ENCODE assay signal across 8 mouse cellular contexts in genomic region chr3:96245003-96245886, GRCm38 (mm10). TPM values are rescaled to one million over a fixed set of nuclear protein-coding genes. Genes with fewer than 3 reads are reported as not detected.
DNase-seq lines count a peak whose midpoint lies in the region; ATAC-seq and TF ChIP-seq lines count a peak whose summit lies in the region.
"Not testable (repeated sequence)": the region's sequence is repeated elsewhere in the genome, so short reads cannot be mapped to it uniquely, and the experiment has no call there.

Hist2h2aa1 (plus strand) TSS chr3:96245497.

- DNase-seq in G1E (ENCODE audit: low spot score), result not testable (repeated sequence)
- peak; percentile 92 for DNase-seq in cerebellum, adult 9-10 months
- DNase-seq in frontal cortex, postnatal 10 days (ENCODE audit: low spot score in 2 of 2), result peak; percentile 83 to 85
- peak; percentile 75 for DNase-seq in hindbrain, embryonic 11.5 days (ENCODE audit: low spot score)
- DNase-seq in layer of hippocampus, postnatal 10 days (ENCODE audit: low spot score in 2 of 2), result peak; percentile 82 to 87
- peak; percentile 85 for DNase-seq in lung, postnatal 0 days (ENCODE audit: low spot score)
- DNase-seq in ovary, postnatal 10 days (ENCODE audit: low spot score), result peak; percentile 79
- peak; percentile 78 to 82 for DNase-seq in thymus, postnatal 10 days (ENCODE audit: low spot score in 2 of 2)

- H3K36me3 ChIP-seq in G1E (replicated peaks); hindbrain, embryonic 11.5 days (ENCODE audit: control insufficient read depth, insufficient read depth, low read length); lung, postnatal 0 days (ENCODE audit: insufficient read depth, low read length): not testable (repeated sequence)

- ATAC-seq in G1E (ENCODE audit: extremely low read depth, insufficient number of reproducible peaks, low FRiP score, poor library complexity, severe bottlenecking), result peak; percentile 66
- ATAC-seq in hindbrain, embryonic 11.5 days (ENCODE audit: low FRiP score), result peak; percentile 85
- ATAC-seq in lung, postnatal 0 days, result peak; percentile 85

- peaks cover 35% of the 10 kb centered on the region for H3K4me1 ChIP-seq in G1E (ENCODE audit: insufficient read depth, low read depth, low read length)
- H3K4me1 ChIP-seq in hindbrain, embryonic 11.5 days (replicated peaks; ENCODE audit: control insufficient read depth, insufficient read depth, low read length), result not testable (repeated sequence)
- H3K4me1 ChIP-seq in lung, postnatal 0 days (ENCODE audit: insufficient read depth, low read depth, low read length), result peaks cover 14% of the 10 kb centered on the region

- H3K4me2 ChIP-seq in hindbrain, embryonic 11.5 days (replicated peaks; ENCODE audit: low read depth, low read length), result peak within 1 kb of the TSS; percentile 57
- H3K4me2 ChIP-seq in lung, postnatal 0 days (replicated peaks; ENCODE audit: low read depth, low read length), result peak within 1 kb of the TSS; percentile 55

- peak within 1 kb of the TSS; percentile 96 for H3K27ac ChIP-seq in hindbrain, embryonic 11.5 days (ENCODE audit: low read depth, low read length)
- H3K27ac ChIP-seq in lung, postnatal 0 days (ENCODE audit: low read length), result peak within 1 kb of the TSS; percentile 90

- H3K9ac ChIP-seq in hindbrain, embryonic 11.5 days (ENCODE audit: low read depth, low read length), result peak within 1 kb of the TSS; percentile 79
- peak within 1 kb of the TSS; percentile 37 for H3K9ac ChIP-seq in lung, postnatal 0 days (replicated peaks; ENCODE audit: low read depth)

- WGBS in hindbrain, embryonic 11.5 days, result 0% methylated on average over 20 of the region's 88 CpGs
- 0% methylated on average over 15 of the region's 88 CpGs for WGBS in lung, postnatal 0 days

- peak within 1 kb of the TSS; percentile 70 for H3K4me3 ChIP-seq in G1E (ENCODE audit: low read depth, low read length)
- H3K4me3 ChIP-seq in hindbrain, embryonic 11.5 days (ENCODE audit: low read depth, low read length), result peak within 1 kb of the TSS; percentile 46
- H3K4me3 ChIP-seq in lung, postnatal 0 days (ENCODE audit: low read depth, low read length), result peak within 1 kb of the TSS; percentile 28

- not testable (repeated sequence) for TF ChIP-seq EP300 in lung, postnatal 0 days (IDR thresholded peaks at IDR 0.05)

- not testable (repeated sequence) for H3K9me3 ChIP-seq in G1E (replicated peaks); hindbrain, embryonic 11.5 days (ENCODE audit: control insufficient read depth, low read length); lung, postnatal 0 days (ENCODE audit: low read length)

- not testable (repeated sequence) for H3K27me3 ChIP-seq in G1E (ENCODE audit: insufficient read depth, low read length); hindbrain, embryonic 11.5 days (ENCODE audit: control insufficient read depth, insufficient read depth, low read length); lung, postnatal 0 days (replicated peaks; ENCODE audit: insufficient read depth, low read length)

- not testable (repeated sequence) for TF ChIP-seq CTCF in G1E (IDR thresholded peaks at IDR 0.05; ENCODE audit: low read depth, low read length); lung, postnatal 0 days (IDR thresholded peaks at IDR 0.05)

RNA-seq across cellular contexts. Expression of gene Hist2h2aa1, which starts in this region (rescaled TPM):
- 124 and 563 TPM in 2 replicates for total RNA-seq in G1E (2014; fragmentation: Nextera tagmentation)
- total RNA-seq in G1E (2017), result 3,915 and 5,191 TPM in 2 replicates
- polyA plus RNA-seq in G1E (2012), result 0.79 and 7.3 TPM in 2 replicates
- polyA plus RNA-seq in hindbrain, embryonic 11.5 days (2014; fragmentation: Nextera tagmentation; extraction: Ambion mirVana), result 11.8 and 14.6 TPM in 2 replicates
- total RNA-seq in layer of hippocampus, postnatal 10 days (2021), result 10 to 100 TPM in 1 of 2 experiments, 1 to 10 TPM in 1; 6.0 to 16.1 TPM
- polyA plus RNA-seq in lung, postnatal 0 days (2015; fragmentation: Nextera tagmentation; extraction: Ambion mirVana), result 56.2 and 60.0 TPM in 2 replicates

Comparison
In these comparisons a context has a peak if more than half of its experiments do, and no peak if none do; other contexts are left out.
1. RNA of gene Hist2h2aa1 (total RNA-seq): 124 to 5,191 TPM in G1E; 6.0 to 16.1 TPM in layer of hippocampus, postnatal 10 days; every median in the first group is over 4 times any median in the second.
2. Peak in every context shown above with its lines, with median percentiles within 50 percentile points of each other: ATAC-seq and H3K4me3 ChIP-seq.